ENCODE assay signal across 8 mouse cellular contexts in genomic region chr5:113870393-113871040, GRCm38 (mm10). TPM values are rescaled to one million over a fixed set of nuclear protein-coding genes. Genes with fewer than 3 reads are reported as not detected.
DNase-seq lines count a peak whose midpoint lies in the region; ATAC-seq lines count a peak whose summit lies in the region.

No protein-coding gene starts in this region.

- H3K27me3 ChIP-seq in embryonic facial prominence, embryonic 11.5 days (ENCODE audit: control insufficient read depth, insufficient read depth, low read length) = no peaks in the 10 kb centered on the region
- H3K27me3 ChIP-seq in hindbrain, embryonic 16.5 days (replicated peaks; ENCODE audit: control insufficient read depth, insufficient read depth, low read length) = no peaks in the 10 kb centered on the region

- H3K4me2 ChIP-seq in embryonic facial prominence, embryonic 11.5 days (ENCODE audit: low read depth, low read length) = no peak overlapping the region
- no peak overlapping the region for H3K4me2 ChIP-seq in hindbrain, embryonic 16.5 days (ENCODE audit: low read length)

- H3K9ac ChIP-seq in embryonic facial prominence, embryonic 11.5 days (replicated peaks; ENCODE audit: low read length) = peak overlapping the region; percentile 37
- peak overlapping the region; percentile 40; the same call in 1 of the 2 replicates for H3K9ac ChIP-seq in hindbrain, embryonic 16.5 days (ENCODE audit: low read depth, low read length)

- no peak overlapping the region for H3K4me3 ChIP-seq in embryonic facial prominence, embryonic 11.5 days (ENCODE audit: low read depth, low read length)
- H3K4me3 ChIP-seq in hindbrain, embryonic 16.5 days (ENCODE audit: low read length) = no peak overlapping the region
- no peak overlapping the region for H3K4me3 ChIP-seq in macrophage (ENCODE audit: inconsistent target)

- no peaks in the 10 kb centered on the region for H3K9me3 ChIP-seq in embryonic facial prominence, embryonic 11.5 days (replicated peaks; ENCODE audit: control insufficient read depth, low read length)
- H3K9me3 ChIP-seq in hindbrain, embryonic 16.5 days (ENCODE audit: control insufficient read depth, low read length) = no peaks in the 10 kb centered on the region

- H3K79me2 ChIP-seq in macrophage (ENCODE audit: inconsistent target) = peaks cover 98% of the 10 kb centered on the region

- peak overlapping the region; percentile 41; the same call in 1 of the 2 replicates for H3K27ac ChIP-seq in embryonic facial prominence, embryonic 11.5 days (replicated peaks; ENCODE audit: low read depth, low read length)
- H3K27ac ChIP-seq in hindbrain, embryonic 16.5 days (ENCODE audit: low read depth, low read length) = peak overlapping the region; percentile 64
- peak overlapping the region; percentile 94 for H3K27ac ChIP-seq in macrophage

- peaks cover 23% of the 10 kb centered on the region for H3K4me1 ChIP-seq in embryonic facial prominence, embryonic 11.5 days (ENCODE audit: control insufficient read depth, insufficient read depth, low read length)
- H3K4me1 ChIP-seq in hindbrain, embryonic 16.5 days (ENCODE audit: control insufficient read depth, insufficient read depth, low read depth, low read length) = peaks cover 61% of the 10 kb centered on the region

- H3K36me3 ChIP-seq in embryonic facial prominence, embryonic 11.5 days (replicated peaks; ENCODE audit: control insufficient read depth, insufficient read depth, low read depth, low read length) = no peaks in the 10 kb centered on the region
- H3K36me3 ChIP-seq in hindbrain, embryonic 16.5 days (ENCODE audit: control insufficient read depth, insufficient read depth, low read length) = no peaks in the 10 kb centered on the region
- peaks cover 16% of the 10 kb centered on the region; the same call in 1 of the 2 replicates for H3K36me3 ChIP-seq in macrophage (ENCODE audit: inconsistent target)

- 31% methylated on average over 21 of the region's 21 CpGs for WGBS in embryonic facial prominence, embryonic 11.5 days
- WGBS in hindbrain, embryonic 16.5 days = 29% methylated on average over 21 of the region's 21 CpGs
- WGBS in macrophage (ENCODE audit: missing documents) = 47% methylated on average over 21 of the region's 21 CpGs

- peak; percentile 83 for DNase-seq in gastrocnemius, adult 18-20 months (ENCODE audit: low spot score)
- DNase-seq in gastrocnemius, postnatal 4 days (ENCODE audit: low spot score in 2 of 2) = no peak
- DNase-seq in embryonic facial prominence, embryonic 11.5 days (ENCODE audit: low spot score) = no peak
- DNase-seq in spleen, postnatal 10 days (ENCODE audit: low spot score in 2 of 2) = no peak
- DNase-seq in urinary bladder, adult 2 months (ENCODE audit: low spot score) = no peak

- ATAC-seq in embryonic facial prominence, embryonic 11.5 days (replicated peaks; ENCODE audit: insufficient number of reproducible peaks, low FRiP score, low TSS enrichment, low read depth) = no peak
- no peak for ATAC-seq in hindbrain, embryonic 16.5 days
- ATAC-seq in inflammation-experienced regulatory T-cells, adult 6 months = no peak

RNA-seq across cellular contexts. Expression of gene Coro1c, which starts 38.0 kb away (rescaled TPM):
- 10 to 100 TPM in 1 of 2 experiments, 1 to 10 TPM in 1; 8.9 to 12.7 TPM for total RNA-seq in gastrocnemius, adult 18-20 months (2021)
- 10 to 100 TPM; 70.4 to 84.2 TPM for total RNA-seq in gastrocnemius, postnatal 4 days (2021)
- polyA plus RNA-seq in embryonic facial prominence, embryonic 11.5 days (2014; fragmentation: Nextera tagmentation; extraction: Ambion mirVana) = 130 and 135 TPM in 2 replicates
- polyA plus RNA-seq in hindbrain, embryonic 16.5 days (2015; fragmentation: Nextera tagmentation; extraction: Ambion mirVana) = 176 and 191 TPM in 2 replicates
- 100 to 1,000 TPM in 17 of 26 experiments, 10 to 100 TPM in 9; 22.3 to 244 (median 133) TPM for total RNA-seq in macrophage (2018; cell fraction: chromatin; rRNA removed)
- 100 to 1,000 TPM; 158 to 295 (median 208) TPM for total RNA-seq in macrophage (2018; cell fraction: cytosol; rRNA removed)
- total RNA-seq in macrophage (2018; cell fraction: nucleus; rRNA removed) = 100 to 1,000 TPM in 21 of 26 experiments, 10 to 100 TPM in 5; 51.2 to 265 (median 156) TPM
- polyA plus RNA-seq in macrophage (2018) = 171 to 329 TPM (median 266 TPM) in 3 replicates
- polyA plus RNA-seq in inflammation-experienced regulatory T-cells, adult 6 months (2017; shearing (Covaris generic)) = 10 to 100 TPM; 46.6 to 88.2 (median 57.2) TPM
- polyA plus RNA-seq in urinary bladder, adult 2 months (2012; rRNA removed) = 116 and 159 TPM in 2 replicates

RNA-seq across cellular contexts. Expression of gene Selplg, which starts 38.1 kb away (rescaled TPM):
- total RNA-seq in gastrocnemius, adult 18-20 months (2021) = under 1 TPM; 0.85 to 0.87 TPM
- 1 to 10 TPM; 3.0 to 3.1 TPM for total RNA-seq in gastrocnemius, postnatal 4 days (2021)
- 1.2 and 2.0 TPM in 2 replicates for polyA plus RNA-seq in embryonic facial prominence, embryonic 11.5 days (2014; fragmentation: Nextera tagmentation; extraction: Ambion mirVana)
- 1.9 and 2.5 TPM in 2 replicates for polyA plus RNA-seq in hindbrain, embryonic 16.5 days (2015; fragmentation: Nextera tagmentation; extraction: Ambion mirVana)
- total RNA-seq in macrophage (2018; cell fraction: chromatin; rRNA removed) = 10 to 100 TPM in 25 of 26 experiments, 1 to 10 TPM in 1; 9.5 to 58.4 (median 29.4) TPM
- 100 to 1,000 TPM; 179 to 314 (median 239) TPM for total RNA-seq in macrophage (2018; cell fraction: cytosol; rRNA removed)
- total RNA-seq in macrophage (2018; cell fraction: nucleus; rRNA removed) = 100 to 1,000 TPM in 18 of 26 experiments, 10 to 100 TPM in 8; 65.8 to 235 (median 131) TPM
- 139 to 375 TPM (median 273 TPM) in 3 replicates for polyA plus RNA-seq in macrophage (2018)
- 100 to 1,000 TPM; 457 to 620 (median 469) TPM for polyA plus RNA-seq in inflammation-experienced regulatory T-cells, adult 6 months (2017; shearing (Covaris generic))
- polyA plus RNA-seq in urinary bladder, adult 2 months (2012; rRNA removed) = 8.2 and 10.4 TPM in 2 replicates

Comparison
In these comparisons a context has a peak if more than half of its experiments do, and no peak if none do; other contexts are left out.
1. H3K27ac ChIP-seq: peak in every context shown above with its lines; median percentile 94 in macrophage; 64 in hindbrain, embryonic 16.5 days; 41 in embryonic facial prominence, embryonic 11.5 days.
2. RNA of gene Selplg, which starts 38.1 kb away (polyA plus RNA-seq): 457 to 620 TPM in inflammation-experienced regulatory T-cells, adult 6 months and 139 to 375 TPM in macrophage; 8.2 to 10.4 TPM in urinary bladder, adult 2 months, 1.9 to 2.5 TPM in hindbrain, embryonic 16.5 days and 1.2 to 2.0 TPM in embryonic facial prominence, embryonic 11.5 days; every median in the first group is over 10 times any median in the second.